Mouse (Mus musculus): ENCODE measurements around the gene Agap1.

- TF ChIP-seq CTCF (IDR thresholded peaks at IDR 0.05; ENCODE audit: borderline replicate concordance, control insufficient read depth, extremely low read depth, insufficient read depth, low read length, poor library complexity): no peak
- no peak for TF ChIP-seq POLR2A (IDR thresholded peaks at IDR 0.05; ENCODE audit: control insufficient read depth, extremely low read depth, insufficient read depth, low read length, poor library complexity)
Observed at GRCm38 (mm10) chr1:89594999-89595398, 140.4 kb downstream of the Agap1 start.

All from thymus, adult 2 months (tissue).